Mouse (Mus musculus): ENCODE measurements around the gene Ngdn. TPM values are rescaled to one million over a fixed set of nuclear protein-coding genes. Genes with fewer than 3 reads are reported as not detected.
"Not testable (repeated sequence)": the region's sequence is repeated elsewhere in the genome, so short reads cannot be mapped to it uniquely, and the experiment has no call there.

Ngdn gene
- polyA plus RNA-seq, 1 experiment from 2014 or later, result 87.2 TPM

- no peaks in the 10 kb centered on the region for H3K9me3 ChIP-seq (ENCODE audit: control insufficient read depth, low read length)
- ATAC-seq, result no peak
- 60% methylated on average over 9 of the region's 9 CpGs for WGBS
- H3K4me1 ChIP-seq (ENCODE audit: control insufficient read depth, insufficient read depth, low read length), result peaks cover 7% of the 10 kb centered on the region; the same call in 1 of the 2 replicates
- H3K36me3 ChIP-seq (ENCODE audit: control insufficient read depth, insufficient read depth, low read length), result no peaks in the 10 kb centered on the region
- H3K27me3 ChIP-seq (replicated peaks; ENCODE audit: control insufficient read depth, insufficient read depth, low read length), result no peaks in the 10 kb centered on the region
- no peak overlapping the region for H3K9ac ChIP-seq (ENCODE audit: low read depth, low read length)
- no peak overlapping the region for H3K4me3 ChIP-seq (ENCODE audit: low read length)
- no peak overlapping the region for H3K4me2 ChIP-seq (ENCODE audit: low read depth, low read length)
- no peak overlapping the region for H3K27ac ChIP-seq (ENCODE audit: low read length)
Measured at GRCm38 (mm10) chr14:54996793-54997192, 18.5 kb upstream of the Ngdn start.

- no peak overlapping the region; the same call in 1 of the 2 replicates for H3K27ac ChIP-seq (ENCODE audit: low read length)
- H3K27me3 ChIP-seq (replicated peaks; ENCODE audit: control insufficient read depth, insufficient read depth, low read length), result no peaks in the 10 kb centered on the region
- H3K4me3 ChIP-seq (ENCODE audit: low read length), result no peak overlapping the region
- 67% methylated on average over 4 of the region's 4 CpGs for WGBS
- H3K4me2 ChIP-seq (ENCODE audit: low read depth, low read length), result no peak overlapping the region
- no peaks in the 10 kb centered on the region for H3K9me3 ChIP-seq (ENCODE audit: control insufficient read depth, low read length)
- H3K4me1 ChIP-seq (ENCODE audit: control insufficient read depth, insufficient read depth, low read length), result peaks cover 7% of the 10 kb centered on the region; the same call in 1 of the 2 replicates
- H3K36me3 ChIP-seq (ENCODE audit: control insufficient read depth, insufficient read depth, low read length), result no peaks in the 10 kb centered on the region
- no peak for ATAC-seq
- H3K9ac ChIP-seq (ENCODE audit: low read depth, low read length), result no peak overlapping the region
Measured at GRCm38 (mm10) chr14:54997297-54997696, 18.0 kb upstream of the Ngdn start.

- Histone ChIP-seq H3K27me3 (replicated peaks; ENCODE audit: control insufficient read depth, insufficient read depth, low read length) (no peaks in the 10 kb centered on the region), H3K9ac (ENCODE audit: low read depth, low read length) (no peak overlapping the region), H3K27ac (ENCODE audit: low read length) (no peak overlapping the region), H3K4me3 (ENCODE audit: low read length) (no peak overlapping the region), H3K4me1 (ENCODE audit: control insufficient read depth, insufficient read depth, low read length) (peaks cover 5% of the 10 kb centered on the region; the same call in 1 of the 2 replicates), H3K9me3 (ENCODE audit: control insufficient read depth, low read length) (no peaks in the 10 kb centered on the region), H3K36me3 (ENCODE audit: control insufficient read depth, insufficient read depth, low read length) (no peaks in the 10 kb centered on the region), H3K4me2 (ENCODE audit: low read depth, low read length) (no peak overlapping the region)
- ATAC-seq, result no peak
Measured at GRCm38 (mm10) chr14:54998680-54999079, 16.6 kb upstream of the Ngdn start.

GRCm38 (mm10) chr14:54999868-55000267 is 15.4 kb upstream of the Ngdn start:
- H3K27me3 ChIP-seq (replicated peaks; ENCODE audit: control insufficient read depth, insufficient read depth, low read length); H3K27ac ChIP-seq (ENCODE audit: low read length); H3K9ac ChIP-seq (ENCODE audit: low read depth, low read length); H3K36me3 ChIP-seq (ENCODE audit: control insufficient read depth, insufficient read depth, low read length); ATAC-seq; H3K9me3 ChIP-seq (ENCODE audit: control insufficient read depth, low read length); H3K4me3 ChIP-seq (ENCODE audit: low read length); H3K4me1 ChIP-seq (ENCODE audit: control insufficient read depth, insufficient read depth, low read length); H3K4me2 ChIP-seq (ENCODE audit: low read depth, low read length): not testable (repeated sequence)
- WGBS, result 77% methylated on average over 5 of the region's 5 CpGs

- Histone ChIP-seq H3K9me3 (ENCODE audit: control insufficient read depth, low read length) (no peaks in the 10 kb centered on the region), H3K4me3 (ENCODE audit: low read length) (no peak overlapping the region), H3K4me2 (ENCODE audit: low read depth, low read length) (no peak overlapping the region), H3K4me1 (ENCODE audit: control insufficient read depth, insufficient read depth, low read length) (peaks cover 3% of the 10 kb centered on the region; the same call in 1 of the 2 replicates), H3K9ac (ENCODE audit: low read depth, low read length) (no peak overlapping the region), H3K36me3 (ENCODE audit: control insufficient read depth, insufficient read depth, low read length) (no peaks in the 10 kb centered on the region), H3K27me3 (replicated peaks; ENCODE audit: control insufficient read depth, insufficient read depth, low read length) (no peaks in the 10 kb centered on the region), H3K27ac (ENCODE audit: low read length) (no peak overlapping the region)
- WGBS, result 84% methylated on average over 6 of the region's 6 CpGs
- ATAC-seq, result no peak
Measured at GRCm38 (mm10) chr14:55000814-55001213, 14.4 kb upstream of the Ngdn start.

- Histone ChIP-seq H3K4me2 (ENCODE audit: low read depth, low read length) (no peak overlapping the region), H3K9ac (ENCODE audit: low read depth, low read length) (no peak overlapping the region), H3K27ac (ENCODE audit: low read length) (no peak overlapping the region), H3K4me3 (ENCODE audit: low read length) (no peak overlapping the region), H3K9me3 (ENCODE audit: control insufficient read depth, low read length) (no peaks in the 10 kb centered on the region), H3K4me1 (ENCODE audit: control insufficient read depth, insufficient read depth, low read length) (peaks cover 3% of the 10 kb centered on the region; the same call in 1 of the 2 replicates), H3K36me3 (ENCODE audit: control insufficient read depth, insufficient read depth, low read length) (no peaks in the 10 kb centered on the region), H3K27me3 (replicated peaks; ENCODE audit: control insufficient read depth, insufficient read depth, low read length) (no peaks in the 10 kb centered on the region)
- no peak for ATAC-seq
- WGBS, result 96% methylated on average over 2 of the region's 2 CpGs
Measured at GRCm38 (mm10) chr14:55001446-55001845, 13.8 kb upstream of the Ngdn start.

- no peak for ATAC-seq
- no peaks in the 10 kb centered on the region for H3K27me3 ChIP-seq (replicated peaks; ENCODE audit: control insufficient read depth, insufficient read depth, low read length)
- no peak overlapping the region for H3K4me3 ChIP-seq (ENCODE audit: low read length)
- H3K36me3 ChIP-seq (ENCODE audit: control insufficient read depth, insufficient read depth, low read length), result no peaks in the 10 kb centered on the region
- 48% methylated on average over 12 of the region's 12 CpGs for WGBS
- no peaks in the 10 kb centered on the region for H3K9me3 ChIP-seq (ENCODE audit: control insufficient read depth, low read length)
- H3K4me1 ChIP-seq (ENCODE audit: control insufficient read depth, insufficient read depth, low read length), result peaks cover 3% of the 10 kb centered on the region; the same call in 1 of the 2 replicates
- H3K4me2 ChIP-seq (ENCODE audit: low read depth, low read length), result no peak overlapping the region
- no peak overlapping the region for H3K27ac ChIP-seq (ENCODE audit: low read length)
- H3K9ac ChIP-seq (ENCODE audit: low read depth, low read length), result no peak overlapping the region
Measured at GRCm38 (mm10) chr14:55001938-55002686, 13.1 kb upstream of the Ngdn start.

- Histone ChIP-seq H3K9me3 (ENCODE audit: control insufficient read depth, low read length) (no peaks in the 10 kb centered on the region), H3K4me2 (ENCODE audit: low read depth, low read length) (no peak overlapping the region), H3K36me3 (ENCODE audit: control insufficient read depth, insufficient read depth, low read length) (no peaks in the 10 kb centered on the region), H3K4me3 (ENCODE audit: low read length) (no peak overlapping the region), H3K27ac (ENCODE audit: low read length) (no peak overlapping the region), H3K9ac (ENCODE audit: low read depth, low read length) (no peak overlapping the region), H3K4me1 (ENCODE audit: control insufficient read depth, insufficient read depth, low read length) (peaks cover 3% of the 10 kb centered on the region; the same call in 1 of the 2 replicates), H3K27me3 (replicated peaks; ENCODE audit: control insufficient read depth, insufficient read depth, low read length) (no peaks in the 10 kb centered on the region)
- ATAC-seq, result no peak
- WGBS, result 62% methylated on average over 7 of the region's 7 CpGs
Measured at GRCm38 (mm10) chr14:55002687-55003120, 12.6 kb upstream of the Ngdn start.

- no peak overlapping the region for H3K4me3 ChIP-seq (ENCODE audit: low read length)
- H3K27ac ChIP-seq (ENCODE audit: low read length), result peak overlapping the region; percentile 19; the same call in 1 of the 2 replicates
- H3K9ac ChIP-seq (ENCODE audit: low read depth, low read length), result no peak overlapping the region
- no peaks in the 10 kb centered on the region for H3K27me3 ChIP-seq (replicated peaks; ENCODE audit: control insufficient read depth, insufficient read depth, low read length)
- no peaks in the 10 kb centered on the region for H3K36me3 ChIP-seq (ENCODE audit: control insufficient read depth, insufficient read depth, low read length)
- WGBS, result 64% methylated on average over 18 of the region's 18 CpGs
- no peak overlapping the region for H3K4me2 ChIP-seq (ENCODE audit: low read depth, low read length)
- peak; percentile 70 for ATAC-seq
- peaks cover 3% of the 10 kb centered on the region; the same call in 1 of the 2 replicates for H3K4me1 ChIP-seq (ENCODE audit: control insufficient read depth, insufficient read depth, low read length)
- H3K9me3 ChIP-seq (ENCODE audit: control insufficient read depth, low read length), result no peaks in the 10 kb centered on the region
Measured at GRCm38 (mm10) chr14:55003878-55004855, 11.1 kb upstream of the Ngdn start.

Measured in intestine, embryonic 16.5 days (tissue).